Mouse (Mus musculus): ENCODE measurements around the gene Ttc21b. TPM values are rescaled to one million over a fixed set of nuclear protein-coding genes. Genes with fewer than 3 reads are reported as not detected.
"Not testable (repeated sequence)": the region's sequence is repeated elsewhere in the genome, so short reads cannot be mapped to it uniquely, and the experiment has no call there.

Ttc21b gene
- polyA plus RNA-seq, 1 experiment from 2014 or later = 8.9 TPM

DNA sequence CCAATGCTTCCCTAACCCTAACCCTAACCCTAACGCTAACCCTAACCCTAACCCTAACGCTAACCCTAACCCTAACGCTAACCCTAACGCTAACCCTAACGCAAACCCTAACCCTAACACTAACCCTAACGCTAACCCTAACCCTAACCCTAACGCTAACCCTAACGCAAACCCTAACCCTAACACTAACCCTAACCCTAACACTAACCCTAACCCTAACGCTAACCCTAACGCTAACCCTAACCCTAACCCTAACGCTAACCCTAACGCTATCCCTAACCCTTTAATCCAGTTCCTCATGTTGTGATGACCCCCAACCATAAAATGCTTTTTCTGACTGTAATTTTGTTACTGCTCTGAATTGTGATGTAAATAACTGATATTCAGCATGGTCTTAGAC lies 67.2 kb downstream of the Ttc21b start:
- not testable (repeated sequence) for H3K4me3 ChIP-seq; H3K27me3 ChIP-seq (ENCODE audit: insufficient read depth, poor library complexity, severe bottlenecking); H3K9me3 ChIP-seq; DNase-seq (ENCODE audit: low spot score); H3K36me3 ChIP-seq; H3K4me1 ChIP-seq; H3K27ac ChIP-seq
- WGBS = 93% methylated on average over 12 of the region's 12 CpGs

DNA sequence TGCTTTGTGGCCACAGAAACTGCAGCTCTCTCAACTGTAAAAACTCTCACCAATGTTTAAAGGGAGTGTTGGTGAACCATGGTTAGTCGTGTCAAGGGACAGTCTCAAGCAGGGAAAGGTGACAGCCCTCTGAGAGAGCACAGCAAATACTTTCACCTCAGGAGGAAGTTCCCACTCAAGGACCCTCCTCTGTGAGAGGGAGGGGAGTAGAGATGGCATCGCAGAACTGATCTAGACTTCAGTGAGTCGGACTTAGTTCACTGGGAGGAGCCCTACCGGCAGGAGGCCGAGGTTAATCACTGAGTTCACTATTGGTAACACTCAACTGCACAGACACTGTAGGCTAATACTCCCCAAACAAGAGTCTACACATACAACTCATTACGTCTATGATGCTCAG lies 68.9 kb downstream of the Ttc21b start:
- Histone ChIP-seq H3K4me3 (no peak overlapping the region), H3K27me3 (ENCODE audit: insufficient read depth, poor library complexity, severe bottlenecking) (no peaks in the 10 kb centered on the region), H3K27ac (no peak overlapping the region), H3K36me3 (no peaks in the 10 kb centered on the region), H3K4me1 (no peaks in the 10 kb centered on the region), H3K9me3 (no peaks in the 10 kb centered on the region)
- 75% methylated on average over 6 of the region's 6 CpGs for WGBS
- DNase-seq (ENCODE audit: low spot score) = no peak

DNA sequence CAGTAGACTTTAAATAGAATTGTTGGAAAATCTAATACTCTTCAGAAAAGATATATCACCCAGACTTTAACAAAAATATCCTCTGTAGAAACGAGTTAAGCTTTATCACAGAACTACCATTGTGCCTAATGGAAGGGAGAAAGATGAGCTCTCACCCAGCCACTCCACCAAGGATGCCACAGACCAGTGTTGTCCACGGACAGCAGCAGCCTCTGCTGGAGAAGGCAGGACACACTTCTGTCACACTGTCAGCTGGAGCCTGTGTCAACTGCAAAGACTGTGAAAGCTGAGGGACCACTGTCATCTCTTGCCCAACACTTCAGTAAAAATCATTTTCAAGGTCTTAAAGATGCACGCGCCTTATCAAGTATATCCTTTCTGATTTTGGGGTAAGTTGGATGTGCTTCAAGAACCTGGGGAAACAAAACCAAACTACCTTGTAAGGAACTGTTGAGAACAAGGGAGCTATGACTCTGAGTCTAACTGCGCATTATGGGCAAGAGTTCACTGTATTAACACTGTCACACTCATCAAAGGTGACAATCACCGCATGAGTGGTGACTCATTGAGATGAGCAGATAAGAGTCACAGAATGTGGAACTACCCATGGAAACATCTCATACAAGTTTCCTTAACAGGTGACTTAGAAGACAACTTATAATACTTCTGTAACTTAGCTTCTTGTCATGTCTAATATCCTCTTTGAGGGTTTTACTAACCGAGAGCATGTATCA lies 71.8 kb downstream of the Ttc21b start:
- H3K9me3 ChIP-seq = no peaks in the 10 kb centered on the region
- no peak for DNase-seq (ENCODE audit: low spot score)
- 76% methylated on average over 7 of the region's 7 CpGs for WGBS

DNA sequence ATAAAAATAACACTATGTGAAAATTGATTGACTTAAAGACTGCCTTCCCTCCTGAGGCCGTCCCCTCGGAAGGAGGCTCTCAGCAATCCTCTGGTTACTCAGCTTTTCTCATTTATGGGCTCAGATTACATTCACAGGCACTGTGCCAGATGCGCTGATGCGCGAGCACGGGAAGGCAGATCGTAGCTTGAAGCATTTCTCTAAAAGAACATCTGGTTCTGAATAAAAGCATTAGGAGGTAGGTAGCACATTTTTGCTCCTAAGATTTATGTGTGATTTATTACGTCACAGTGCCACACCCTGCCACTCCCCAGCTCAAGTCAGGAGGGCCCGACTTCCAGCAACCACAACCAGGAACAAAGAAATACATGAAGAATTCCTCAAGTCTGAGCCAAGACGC lies 76.1 kb downstream of the Ttc21b start:
- DNase-seq (ENCODE audit: low spot score) = no peak

More for the DNA sequence above, 71.8 kb downstream of the Ttc21b start:
- H3K27ac ChIP-seq = no peak overlapping the region
- no peak overlapping the region for H3K4me3 ChIP-seq
- H3K27me3 ChIP-seq (ENCODE audit: insufficient read depth, poor library complexity, severe bottlenecking) = no peaks in the 10 kb centered on the region
- H3K36me3 ChIP-seq = no peaks in the 10 kb centered on the region
- no peaks in the 10 kb centered on the region for H3K4me1 ChIP-seq

GRCm38 (mm10) chr2:66179782-66180181 lies 76.6 kb downstream of the Ttc21b start:
- Histone ChIP-seq H3K9me3 (no peaks in the 10 kb centered on the region), H3K27me3 (ENCODE audit: insufficient read depth, poor library complexity, severe bottlenecking) (no peaks in the 10 kb centered on the region), H3K27ac (no peak overlapping the region), H3K36me3 (no peaks in the 10 kb centered on the region), H3K4me1 (no peaks in the 10 kb centered on the region), H3K4me3 (no peak overlapping the region)
- no peak for DNase-seq (ENCODE audit: low spot score)
- 61% methylated on average over 10 of the region's 10 CpGs for WGBS

More for the DNA sequence above, 76.1 kb downstream of the Ttc21b start:
- 56% methylated on average over 10 of the region's 10 CpGs for WGBS
- Histone ChIP-seq H3K36me3 (no peaks in the 10 kb centered on the region), H3K9me3 (no peaks in the 10 kb centered on the region), H3K4me3 (no peak overlapping the region), H3K4me1 (no peaks in the 10 kb centered on the region), H3K27me3 (ENCODE audit: insufficient read depth, poor library complexity, severe bottlenecking) (no peaks in the 10 kb centered on the region), H3K27ac (no peak overlapping the region)

DNA sequence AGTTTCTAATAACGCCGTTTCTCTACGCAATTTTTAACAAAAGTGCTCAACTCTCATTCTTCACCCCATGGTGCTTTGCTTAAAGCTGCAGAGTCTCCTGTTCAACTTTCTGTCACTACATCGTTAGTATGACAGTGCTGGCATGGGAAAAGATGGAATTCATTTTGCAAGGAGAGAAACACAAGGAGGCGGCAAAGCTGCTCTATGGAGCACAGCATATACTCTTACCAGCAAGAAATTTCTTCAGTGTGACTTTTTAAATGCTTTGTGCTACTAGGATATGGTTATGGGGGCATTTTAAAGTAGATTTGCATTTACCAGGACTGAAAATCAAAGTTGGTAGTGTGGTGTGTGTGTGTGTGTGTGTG lies 77.6 kb downstream of the Ttc21b start:
- Histone ChIP-seq H3K27me3 (ENCODE audit: insufficient read depth, poor library complexity, severe bottlenecking) (no peaks in the 10 kb centered on the region), H3K4me1 (no peaks in the 10 kb centered on the region), H3K27ac (no peak overlapping the region), H3K36me3 (no peaks in the 10 kb centered on the region), H3K9me3 (no peaks in the 10 kb centered on the region), H3K4me3 (no peak overlapping the region)
- no peak for DNase-seq (ENCODE audit: low spot score)
- 84% methylated on average over 5 of the region's 5 CpGs for WGBS

- no peak overlapping the region for H3K27ac ChIP-seq
- no peaks in the 10 kb centered on the region for H3K4me1 ChIP-seq
- no peaks in the 10 kb centered on the region for H3K27me3 ChIP-seq (ENCODE audit: insufficient read depth, poor library complexity, severe bottlenecking)
- no peaks in the 10 kb centered on the region for H3K36me3 ChIP-seq
- no peaks in the 10 kb centered on the region for H3K9me3 ChIP-seq
- DNase-seq (ENCODE audit: low spot score) = no peak
- WGBS = 82% methylated on average over 9 of the region's 9 CpGs
- H3K4me3 ChIP-seq = no peak overlapping the region
Observed at GRCm38 (mm10) chr2:66177886-66178847, 78.2 kb downstream of the Ttc21b start.

GRCm38 (mm10) chr2:66177017-66177416 lies 79.4 kb downstream of the Ttc21b start:
- Histone ChIP-seq H3K27me3 (ENCODE audit: insufficient read depth, poor library complexity, severe bottlenecking) (no peaks in the 10 kb centered on the region), H3K9me3 (no peaks in the 10 kb centered on the region), H3K27ac (no peak overlapping the region), H3K4me1 (no peaks in the 10 kb centered on the region), H3K4me3 (no peak overlapping the region), H3K36me3 (no peaks in the 10 kb centered on the region)
- no peak for DNase-seq (ENCODE audit: low spot score)
- WGBS = 77% methylated on average over 7 of the region's 7 CpGs

DNA sequence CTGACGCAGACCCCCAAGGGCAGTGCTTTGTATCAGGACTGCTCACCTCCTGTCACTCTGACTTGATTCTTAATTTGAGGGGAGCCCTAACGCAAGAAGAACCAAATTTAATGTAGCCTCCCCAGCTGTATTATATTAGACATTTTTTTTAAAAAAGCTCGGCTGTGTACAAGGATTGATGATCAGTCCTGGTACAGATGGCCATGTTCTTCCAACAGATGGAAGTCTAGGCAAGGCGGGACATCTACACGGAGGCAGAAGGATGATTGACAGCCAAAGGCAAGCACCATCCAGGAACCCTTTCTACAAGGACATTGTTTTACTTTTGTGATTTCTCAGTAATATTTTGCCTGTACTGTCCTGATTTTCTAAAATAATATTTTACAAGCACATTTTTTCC lies 83.3 kb downstream of the Ttc21b start:
- Histone ChIP-seq H3K27ac (no peak overlapping the region), H3K9me3 (no peaks in the 10 kb centered on the region), H3K27me3 (ENCODE audit: insufficient read depth, poor library complexity, severe bottlenecking) (no peaks in the 10 kb centered on the region), H3K4me3 (no peak overlapping the region), H3K4me1 (no peaks in the 10 kb centered on the region), H3K36me3 (no peaks in the 10 kb centered on the region)
- WGBS = 79% methylated on average over 5 of the region's 5 CpGs
- DNase-seq (ENCODE audit: low spot score) = no peak

- 77% methylated on average over 3 of the region's 3 CpGs for WGBS
- Histone ChIP-seq H3K27me3 (ENCODE audit: insufficient read depth, poor library complexity, severe bottlenecking) (no peaks in the 10 kb centered on the region), H3K27ac (no peak overlapping the region), H3K4me3 (no peak overlapping the region), H3K36me3 (no peaks in the 10 kb centered on the region), H3K9me3 (no peaks in the 10 kb centered on the region), H3K4me1 (no peaks in the 10 kb centered on the region)
- no peak for DNase-seq (ENCODE audit: low spot score)
Observed at GRCm38 (mm10) chr2:66171643-66172042, 84.8 kb downstream of the Ttc21b start.

- Histone ChIP-seq H3K4me1 (no peaks in the 10 kb centered on the region), H3K27me3 (ENCODE audit: insufficient read depth, poor library complexity, severe bottlenecking) (no peaks in the 10 kb centered on the region), H3K4me3 (no peak overlapping the region), H3K9me3 (no peaks in the 10 kb centered on the region), H3K27ac (no peak overlapping the region), H3K36me3 (no peaks in the 10 kb centered on the region)
- whole genome bisulfite sequencing = 34% methylated on average over 11 of the region's 11 CpGs
- no peak for DNase-seq (ENCODE audit: low spot score)
Observed at GRCm38 (mm10) chr2:66170721-66171120, 85.7 kb downstream of the Ttc21b start.

GRCm38 (mm10) chr2:66165025-66165424 lies 91.4 kb downstream of the Ttc21b start:
- Histone ChIP-seq H3K4me3 (no peak overlapping the region), H3K4me1 (no peaks in the 10 kb centered on the region), H3K27me3 (ENCODE audit: insufficient read depth, poor library complexity, severe bottlenecking) (no peaks in the 10 kb centered on the region), H3K27ac (no peak overlapping the region), H3K36me3 (no peaks in the 10 kb centered on the region), H3K9me3 (no peaks in the 10 kb centered on the region)
- WGBS = 84% methylated on average over 8 of the region's 8 CpGs
- no peak for DNase-seq (ENCODE audit: low spot score)

DNA sequence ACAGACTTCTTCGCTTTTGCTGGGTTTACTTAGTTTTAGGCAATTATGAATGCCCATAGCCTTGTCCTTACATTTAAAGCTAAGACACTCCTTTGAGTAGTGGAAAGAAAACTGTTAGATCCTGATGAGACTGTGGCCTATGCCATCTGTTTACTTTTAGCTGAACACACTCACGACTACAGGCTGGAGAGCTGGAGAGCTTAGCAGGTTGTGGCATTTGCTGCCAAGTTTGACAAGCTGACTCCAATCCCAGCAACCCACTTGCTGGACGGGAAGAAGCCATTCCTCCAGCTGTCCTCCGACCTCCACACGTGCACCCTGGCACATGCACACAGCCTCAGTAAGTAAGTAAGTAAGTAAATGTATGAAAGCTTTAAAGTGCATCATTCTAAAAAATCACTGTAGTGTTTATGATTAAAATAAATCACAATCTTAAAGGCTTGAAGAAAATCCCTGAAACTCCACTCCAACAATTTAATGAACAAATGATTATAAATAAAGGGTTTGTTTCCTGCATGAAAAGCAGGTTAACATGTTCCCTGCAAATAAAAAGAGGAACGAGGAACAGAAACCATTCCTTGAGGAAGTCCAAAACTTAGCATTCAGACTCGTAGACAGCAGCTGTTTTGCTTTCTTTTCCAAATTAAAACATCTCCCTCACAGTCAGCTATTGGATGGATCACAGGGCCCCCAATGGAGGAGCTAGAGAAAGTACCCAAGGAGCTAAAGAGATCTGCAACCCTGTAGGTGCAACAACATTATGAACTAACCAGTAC lies 98.1 kb downstream of the Ttc21b start:
- Histone ChIP-seq H3K9me3 (no peaks in the 10 kb centered on the region), H3K27me3 (ENCODE audit: insufficient read depth, poor library complexity, severe bottlenecking) (no peaks in the 10 kb centered on the region), H3K4me1 (no peaks in the 10 kb centered on the region), H3K36me3 (no peaks in the 10 kb centered on the region), H3K27ac (no peak overlapping the region), H3K4me3 (no peak overlapping the region)
- no peak for DNase-seq (ENCODE audit: low spot score)
- 68% methylated on average over 7 of the region's 7 CpGs for WGBS

Data from heart, embryonic 10.5 days (tissue).